Mouse (Mus musculus) heart, postnatal 0 days (tissue): ENCODE measurements around the gene Map2k5.

Source experiments
- CTCF ChIP-seq: IDR thresholded peaks from 2 replicates; pipeline ENCODE4 v1.5.1; 2016; ENCODE audit warnings: antibody characterized with exemption, control low read depth, low read depth
- EP300 ChIP-seq: IDR thresholded peaks from 2 replicates; pipeline ENCODE4 v1.6.1; 2016; ENCODE audit warnings: antibody characterized with exemption, low read depth

- TF ChIP-seq CTCF: no peak
- TF ChIP-seq EP300: no peak
These were observed 259.3 kb downstream of the Map2k5 start for GRCm38 (mm10) chr9:63118385-63118784.
